Mouse (Mus musculus): ENCODE data around the gene Iapp.
A peak's percentile ranks its signal among the peaks of the same experiment; 100 is the strongest.
"Not testable (repeated sequence)": the region's sequence is repeated elsewhere in the genome, so short reads cannot be mapped to it uniquely, and the experiment has no call there.

The Iapp gene

DNA sequence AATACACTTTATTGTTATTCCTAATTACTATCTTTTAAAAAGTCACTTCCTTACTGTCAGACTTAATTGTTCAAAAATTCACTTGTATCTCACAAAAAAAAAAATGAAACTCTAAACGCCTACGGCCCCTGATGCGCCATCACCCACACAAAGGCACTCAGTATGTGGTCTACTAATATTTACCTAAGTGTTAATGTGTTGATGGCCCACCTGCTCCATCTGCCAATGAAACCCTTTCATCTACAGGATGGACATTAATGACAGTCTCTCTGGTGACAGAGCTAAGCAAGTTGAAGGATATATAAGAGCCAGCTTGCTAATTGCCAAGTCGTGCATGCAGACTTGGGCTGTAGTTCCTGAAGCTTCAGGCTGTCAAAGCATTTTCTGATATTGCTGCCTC, at the start of gene Iapp:
Iapp (plus strand) TSS at position 326 of the 400 bp plus-strand sequence.
- DNase-seq = no peak

DNA sequence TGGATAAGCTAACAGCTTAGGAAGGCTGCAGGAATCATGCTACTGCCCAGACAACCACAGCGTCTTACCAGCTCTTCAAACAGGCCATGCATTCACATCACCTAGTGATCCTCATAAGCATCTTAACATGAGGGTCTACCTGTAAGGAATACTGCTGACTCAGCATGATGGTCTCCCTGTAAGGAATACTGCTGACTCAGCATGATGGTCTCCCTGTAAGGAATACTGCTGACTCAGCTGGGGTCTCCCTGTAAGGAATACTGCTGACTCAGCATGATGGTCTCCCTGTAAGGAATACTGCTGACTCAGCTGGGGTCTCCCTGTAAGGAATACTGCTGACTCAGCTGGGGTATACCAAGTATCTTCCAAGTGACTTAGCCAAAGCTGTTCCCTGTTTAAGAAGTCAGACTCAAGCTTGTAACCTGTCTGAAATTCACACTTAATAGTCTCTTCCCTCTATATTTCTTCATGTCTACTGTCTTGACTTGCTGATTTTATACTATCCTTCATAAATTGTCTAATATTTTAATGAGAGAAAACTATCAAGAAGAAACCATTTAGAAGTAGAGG, 47.4 kb upstream of the Iapp start:
- not testable (repeated sequence) for DNase-seq

DNA sequence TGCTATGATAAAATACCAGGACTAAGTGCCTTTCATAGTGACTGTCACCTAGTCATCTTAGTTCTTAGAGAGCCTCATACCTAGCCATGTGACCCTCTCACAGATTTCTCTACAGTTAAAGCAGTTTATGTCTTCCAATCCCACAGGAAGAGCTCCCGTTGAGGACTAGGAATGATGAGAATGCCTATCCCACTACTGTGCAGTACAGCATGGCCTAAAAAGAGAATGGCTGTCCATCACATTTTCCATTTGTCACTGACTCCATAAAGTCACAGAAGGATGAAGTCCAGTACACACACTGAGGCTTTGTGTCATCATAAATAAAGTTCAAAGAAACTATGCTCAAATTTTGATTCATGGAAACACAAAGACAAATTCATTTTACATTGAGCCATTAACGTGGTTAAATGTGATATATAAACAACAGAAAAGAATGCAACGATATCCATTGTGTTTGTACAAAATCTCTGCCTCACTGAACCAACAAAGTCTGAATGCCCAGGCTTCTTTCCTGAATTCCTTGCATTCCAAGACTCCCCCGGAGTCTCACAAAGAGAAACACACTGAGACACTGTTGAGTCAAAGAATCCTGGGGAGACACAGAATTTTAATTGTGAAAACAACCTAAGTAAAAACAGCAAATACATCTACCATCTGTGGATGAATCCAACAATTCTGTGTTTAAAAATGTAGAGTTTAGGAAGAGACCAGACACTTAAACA, 22.3 kb upstream of the Iapp start:
- no peak for DNase-seq

DNA sequence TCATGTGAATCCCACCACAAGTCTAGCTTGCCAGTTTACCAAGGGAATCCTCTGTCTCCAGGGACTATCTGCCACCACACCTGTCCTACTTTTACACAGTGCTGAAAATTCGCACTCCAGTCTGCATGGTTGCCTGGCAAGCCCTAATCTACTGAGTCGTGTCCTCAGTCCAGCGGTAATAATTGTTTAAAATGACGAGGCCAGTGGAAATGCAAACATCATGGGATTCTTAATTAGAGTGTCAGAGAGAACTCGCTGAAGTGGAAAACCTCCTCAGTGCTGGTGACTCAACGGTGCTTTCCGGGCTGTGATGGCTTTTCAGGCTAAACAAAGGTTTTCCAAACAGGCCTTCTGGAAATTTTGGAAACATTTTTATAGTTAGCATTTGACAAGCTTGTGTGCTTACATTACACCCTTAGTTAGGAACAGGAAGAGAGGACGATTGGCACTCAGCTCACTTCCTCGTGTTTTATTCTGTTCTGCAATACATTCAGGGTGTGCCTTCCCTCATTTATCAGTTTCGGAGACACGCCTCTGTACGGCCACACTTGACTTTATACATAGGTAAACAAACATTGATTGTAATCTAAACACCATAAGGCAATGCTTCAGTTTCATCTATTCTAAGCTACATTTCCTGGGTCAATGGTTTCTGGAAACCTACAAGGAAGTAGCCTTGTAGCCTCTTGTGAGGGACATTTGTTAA, 8.7 kb upstream of the Iapp start:
- no peak for DNase-seq

DNA sequence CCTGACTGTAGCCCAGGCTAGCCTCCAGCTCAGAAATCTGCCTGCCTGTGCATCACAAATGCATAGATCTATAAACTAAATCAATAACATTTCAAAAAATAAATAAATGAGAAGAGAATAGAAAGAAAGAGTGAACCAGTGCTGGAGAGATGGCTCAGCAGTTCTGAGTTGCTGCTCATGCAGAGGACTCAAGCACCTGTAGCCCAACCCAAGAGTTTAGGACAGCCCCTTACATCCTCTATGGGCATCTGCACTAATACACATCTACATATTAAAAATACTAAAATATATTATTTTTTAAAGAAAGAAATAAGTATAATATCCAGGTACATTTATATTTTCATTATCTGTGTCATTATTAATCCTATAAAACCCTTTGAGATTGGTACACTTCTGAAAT, 6.9 kb downstream of the Iapp start:
- DNase-seq = no peak

DNA sequence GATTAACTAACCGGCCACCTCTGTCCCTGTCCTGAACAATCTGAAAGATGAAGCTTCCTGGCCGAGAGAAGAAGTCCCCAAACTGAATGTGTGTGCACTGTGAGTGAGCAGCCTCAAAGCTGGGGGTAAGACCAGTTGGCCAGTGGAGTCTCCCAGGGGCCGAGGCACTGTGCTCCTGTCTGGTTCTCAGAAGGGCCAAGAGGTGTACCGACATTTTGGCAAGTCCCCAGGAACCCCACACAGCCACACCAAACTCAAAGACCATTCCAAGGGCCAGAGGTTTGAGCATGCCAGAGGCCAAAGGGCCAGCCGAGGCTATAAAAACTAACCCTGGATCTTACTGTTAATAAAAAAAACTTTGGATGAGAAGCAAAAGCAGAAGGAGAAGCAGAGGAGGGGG, 16.1 kb downstream of the Iapp start:
- DNase-seq = peak in 1 of 2 experiments; percentile 13

DNA sequence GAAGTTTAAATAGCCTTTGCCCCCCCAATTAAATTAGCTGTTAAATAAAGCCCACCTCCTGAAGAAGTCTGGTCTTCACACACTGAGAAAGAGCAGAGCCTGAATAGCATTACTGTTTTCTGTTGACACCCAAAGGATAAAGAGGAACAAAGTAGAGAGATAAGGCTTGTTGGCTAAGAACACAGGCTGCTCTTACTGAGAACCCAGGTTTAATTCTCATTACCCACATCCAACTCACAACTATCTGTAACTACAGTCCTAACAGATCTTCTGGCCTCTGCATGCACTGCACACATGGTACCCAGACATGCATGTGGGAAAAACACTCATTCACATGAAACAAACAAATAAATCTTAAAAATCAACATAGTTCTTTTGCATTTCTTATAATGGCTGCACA, 18.9 kb downstream of the Iapp start:
- DNase-seq = no peak

DNA sequence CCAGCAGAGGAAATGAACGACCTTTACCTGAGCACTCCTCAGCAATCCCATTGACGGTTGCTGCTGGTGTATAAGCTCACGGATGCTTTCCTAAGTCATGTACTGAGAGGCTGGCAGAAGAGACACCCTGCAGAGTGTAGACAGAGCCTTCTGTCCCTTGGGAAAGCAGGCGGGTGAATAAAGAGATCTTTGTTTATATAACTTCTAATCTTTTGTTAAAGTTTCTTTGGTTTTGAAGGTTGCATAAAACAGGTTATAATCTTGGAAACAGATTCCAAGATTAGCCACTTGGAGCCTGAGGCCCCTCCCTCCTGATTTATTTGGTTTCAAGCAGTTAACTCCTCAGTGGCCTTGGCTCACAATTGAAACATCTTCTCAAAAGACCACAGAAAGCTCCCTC, 24.7 kb downstream of the Iapp start, which contains the start of gene Slco1a5:
Slco1a5 (minus strand) TSS at position 101 of the 400 bp plus-strand sequence.
- no peak for DNase-seq

DNA sequence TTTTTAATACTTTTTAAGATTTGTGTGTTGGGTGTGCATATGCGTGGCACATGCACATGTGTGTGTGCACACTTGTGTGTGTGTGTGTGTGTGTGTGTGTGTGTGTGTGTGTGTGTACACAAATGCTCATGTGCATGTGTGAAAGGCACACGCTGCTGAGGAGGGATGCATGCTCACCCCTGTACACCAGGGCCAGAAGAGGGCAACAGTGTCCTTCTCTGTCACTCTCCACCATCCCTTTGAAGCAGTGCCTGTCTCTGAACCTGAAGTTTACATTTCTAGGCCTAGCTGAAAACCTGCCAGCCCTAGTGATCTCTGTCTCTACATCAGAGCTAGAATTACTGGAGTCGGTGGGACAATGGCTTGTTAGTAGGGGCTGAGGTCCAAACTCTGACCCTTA, 28.4 kb downstream of the Iapp start:
- no peak for DNase-seq

DNA sequence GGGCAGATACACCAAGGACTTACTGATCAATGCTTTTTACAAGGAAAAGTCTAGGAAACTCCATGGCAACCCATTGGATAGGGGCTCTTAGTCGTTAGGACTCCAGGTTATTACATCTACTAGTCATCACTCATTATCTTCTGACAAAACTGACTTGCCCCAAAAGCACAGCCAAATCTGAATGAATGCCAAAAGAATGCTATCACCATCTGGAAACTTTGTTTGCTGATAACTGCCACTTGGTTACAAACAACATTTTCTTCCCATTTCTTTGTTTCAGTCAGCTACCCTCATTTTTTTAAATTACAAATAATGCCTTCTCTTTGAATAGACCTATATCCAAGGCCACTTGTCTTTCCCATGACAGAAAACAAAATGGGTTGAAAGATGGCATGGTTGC, 31.0 kb downstream of the Iapp start:
- DNase-seq = no peak

DNA sequence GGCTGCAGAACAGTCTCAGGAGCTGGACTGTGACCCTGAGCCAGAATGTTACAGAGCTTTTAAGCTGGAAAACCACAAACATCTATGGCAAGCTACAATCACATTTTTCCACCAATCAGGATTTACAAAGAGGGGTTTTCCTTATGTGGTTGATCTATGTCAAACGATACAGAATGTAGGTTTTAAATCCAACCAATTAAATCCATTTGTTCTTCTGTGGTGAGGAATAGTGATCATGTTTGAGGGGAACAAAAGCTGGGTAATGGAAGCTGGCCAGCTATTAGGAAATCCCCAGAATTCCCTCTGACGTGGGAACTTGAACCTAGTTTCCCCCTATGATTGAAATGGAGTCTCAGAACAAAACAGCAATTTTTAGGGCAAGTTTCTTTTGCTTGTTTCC, 40.7 kb downstream of the Iapp start:
- DNase-seq = no peak

DNA sequence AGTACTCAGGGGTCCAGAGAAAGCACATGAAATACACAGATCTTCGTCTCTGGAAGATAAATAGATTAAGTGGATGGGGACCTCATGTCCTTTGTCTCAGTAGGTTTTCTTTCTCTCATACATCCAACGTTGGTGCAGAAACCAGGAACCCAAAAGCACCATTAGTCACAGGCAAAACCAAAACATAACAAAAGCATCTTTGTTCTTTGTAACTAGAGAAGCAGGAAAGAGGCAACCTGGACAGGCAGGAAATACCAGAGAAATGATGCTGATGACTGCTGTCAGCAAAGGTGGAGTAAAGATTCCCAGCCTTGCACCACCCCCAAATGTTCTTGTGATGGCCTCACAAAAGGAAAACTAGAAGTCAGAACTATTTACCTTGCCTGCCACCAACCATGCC, 41.4 kb downstream of the Iapp start:
- no peak for DNase-seq

DNA sequence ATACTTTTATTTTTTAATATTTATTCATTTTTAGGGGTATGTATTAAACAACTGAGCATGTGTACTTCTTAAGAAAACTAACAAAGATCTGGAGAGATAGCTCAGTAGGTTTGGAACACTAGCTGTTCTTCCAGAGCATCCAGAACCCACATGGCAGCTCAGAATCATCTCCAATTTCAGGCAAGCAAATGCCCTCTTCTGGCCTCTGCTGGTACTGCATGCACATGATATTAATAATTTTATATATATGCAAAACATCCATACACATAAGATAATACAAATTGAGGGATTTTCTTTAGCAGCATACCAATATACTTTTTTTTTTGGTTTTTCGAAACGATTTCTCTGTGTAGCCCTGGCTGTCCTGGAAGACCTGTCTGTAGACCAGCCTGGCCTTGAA, 45.3 kb downstream of the Iapp start:
- peak in 1 of 2 experiments; percentile 57 for DNase-seq

DNA sequence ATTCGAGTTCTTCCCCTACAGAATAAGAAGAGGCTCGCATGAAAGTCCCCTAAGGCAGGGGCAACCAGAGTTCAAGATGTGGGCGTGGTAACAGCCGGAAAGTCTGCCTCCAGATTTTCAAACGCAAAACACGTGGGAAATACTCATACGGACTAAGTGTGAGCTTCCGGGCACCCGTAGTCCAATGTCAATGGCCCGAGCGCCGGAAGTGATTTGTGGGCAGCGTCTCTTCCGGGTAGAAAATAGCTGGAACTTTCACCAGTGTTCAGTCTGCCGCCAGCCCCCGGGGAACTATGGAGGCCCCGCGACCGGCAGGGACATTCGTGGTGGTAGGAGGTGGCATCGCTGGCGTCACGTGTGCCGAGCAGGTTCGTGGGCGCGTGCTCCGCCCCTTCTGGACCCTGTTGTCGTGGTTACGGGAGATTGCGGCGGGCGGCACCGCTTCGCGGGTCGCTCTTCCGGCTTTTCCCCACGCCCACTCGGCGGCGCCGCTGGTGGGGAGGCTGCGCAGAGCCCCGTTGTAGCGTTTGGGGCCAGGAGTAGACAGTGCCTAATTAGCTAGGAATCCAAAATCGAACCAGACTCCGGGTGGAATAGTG, 47.3 kb downstream of the Iapp start, which contains the start of gene Pyroxd1:
Pyroxd1 (plus strand) TSS at position 215 of the 599 bp plus-strand sequence.
- DNase-seq = peak; percentile 85 to 89

DNA sequence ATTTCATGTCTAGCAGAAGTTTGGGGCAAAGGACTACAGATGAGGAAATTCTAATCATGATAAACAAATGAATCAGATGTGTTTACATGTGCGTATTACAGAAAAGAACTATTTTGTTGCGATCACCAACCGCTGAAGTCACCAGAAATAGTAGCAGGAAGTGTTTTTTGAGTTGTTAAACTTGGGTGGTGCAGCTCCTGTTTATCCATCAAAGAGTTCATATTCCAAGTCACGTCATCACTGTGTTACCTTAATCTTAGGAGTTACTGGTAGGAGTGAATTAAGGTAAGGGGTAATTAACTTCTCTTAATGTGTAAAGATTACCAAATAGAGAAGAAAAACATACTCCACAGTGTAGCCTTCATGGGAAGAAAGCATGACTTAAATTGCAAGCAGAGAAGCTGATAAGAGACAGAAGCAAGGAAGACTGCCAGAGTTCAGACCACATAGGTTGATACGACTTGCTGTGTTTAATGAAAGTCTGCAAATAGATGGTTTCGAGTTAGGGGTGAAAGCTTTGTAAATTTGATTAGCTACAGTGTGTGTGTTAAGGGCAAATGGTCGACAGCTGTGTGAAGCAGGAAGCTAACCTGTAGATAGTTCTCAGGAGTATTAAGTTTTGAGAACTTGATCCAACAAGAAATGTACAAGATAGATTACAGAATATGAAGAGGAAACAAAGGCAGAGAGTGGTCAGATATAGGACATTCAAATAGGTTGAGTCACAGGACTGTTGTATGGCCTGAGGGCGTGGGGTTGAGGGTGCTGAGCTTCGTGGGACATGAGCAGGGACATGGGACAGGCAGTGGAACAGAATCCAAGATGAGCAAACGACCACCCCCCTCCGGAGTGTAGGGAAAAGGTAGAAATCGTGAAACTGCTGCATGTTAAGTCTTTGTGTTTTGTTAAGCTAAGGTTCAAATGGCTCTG, 48.2 kb downstream of the Iapp start:
- no peak for DNase-seq

DNA sequence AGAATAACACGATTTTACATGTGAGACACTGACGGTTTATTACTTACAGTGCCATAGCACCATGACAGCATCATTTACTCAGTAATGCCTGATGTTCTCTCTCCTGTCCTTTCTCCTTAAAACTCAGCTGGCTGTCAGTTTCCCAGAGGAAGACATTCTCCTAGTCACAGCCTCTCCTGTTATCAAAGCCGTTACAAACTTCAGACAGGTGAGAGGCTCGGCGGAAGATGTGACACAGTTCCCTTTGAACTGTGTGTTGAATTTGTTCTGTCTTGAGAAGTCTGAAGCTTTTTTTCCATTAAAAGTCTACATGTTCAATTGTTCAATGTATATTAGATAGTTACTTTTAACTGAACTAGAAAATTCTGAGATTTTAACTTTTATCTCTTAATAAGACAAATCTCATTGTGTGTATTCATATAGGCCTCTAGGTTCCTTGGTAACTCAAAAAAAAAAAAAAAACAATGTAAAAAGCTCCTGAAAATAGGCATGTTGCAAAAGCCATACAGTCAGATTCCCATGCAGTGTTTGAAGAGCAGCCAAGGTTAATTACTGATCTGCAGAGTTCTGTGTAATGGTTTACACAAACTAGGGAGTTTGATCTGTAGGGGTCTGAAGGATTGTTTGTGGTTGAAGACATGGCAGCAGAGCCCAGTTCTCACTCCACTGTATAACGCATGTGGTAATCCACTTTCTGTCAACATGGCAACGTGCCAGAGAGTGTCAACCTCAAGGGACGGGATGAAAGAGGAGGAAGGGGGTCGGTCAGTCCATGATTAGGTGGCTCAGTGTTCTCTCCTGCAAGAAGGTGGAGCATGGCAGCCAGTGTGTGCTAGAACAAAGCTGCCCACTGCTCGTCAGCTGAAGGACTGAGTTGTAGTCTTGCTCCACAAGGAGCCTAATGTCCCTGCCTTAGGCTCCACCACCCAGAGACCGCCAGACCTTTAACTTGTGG, 49.5 kb downstream of the Iapp start:
- DNase-seq = peak; percentile 19 to 22

DNA sequence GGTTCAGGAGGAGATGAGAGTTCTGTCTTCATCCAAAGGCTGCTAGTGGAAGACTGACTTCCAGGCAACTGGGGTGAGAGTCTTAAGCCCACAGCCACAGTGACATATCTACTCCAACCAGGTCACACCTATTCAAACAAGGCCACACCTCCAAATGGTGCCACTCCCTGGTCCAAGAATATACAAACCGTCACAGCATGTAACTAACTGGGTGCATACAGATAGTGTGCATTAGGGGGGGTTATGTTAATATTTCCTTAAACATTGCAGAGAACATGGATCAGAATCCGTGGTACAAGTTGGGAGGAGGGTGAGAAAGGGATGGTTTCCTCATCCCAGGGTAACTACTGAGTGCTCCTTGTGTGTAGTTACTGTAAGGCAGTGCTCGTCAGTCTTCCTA, 53.9 kb downstream of the Iapp start:
- DNase-seq = not testable (repeated sequence)
